Mouse (Mus musculus) heart, embryonic 14.5 days (tissue): Measurements from ENCODE around the gene 2900026A02Rik. TPM values are rescaled to one million over a fixed set of nuclear protein-coding genes. Genes with fewer than 3 reads are reported as not detected.
A peak's percentile ranks its signal among the peaks of the same experiment; 100 is the strongest.

ENCODE experiments used
- ATAC-seq: fragments of 200-750 bp; cut with Nextera tagmentation; 2 replicates; pipeline ENCODE4 v1.8.0; 2017; ENCODE audit warnings: low read depth, moderate TSS enrichment; ENCODE audit not compliant: insufficient number of reproducible peaks, insufficient read depth, low FRiP score
- H3K27ac ChIP-seq, 2 experiments: fragments of 200-500 bp in 1 of 2; fragments of 300-500 bp in 1 of 2; sonication (generic) in 1 of 2; replicated peaks in 1 of 2; 2 replicates each; pipeline ENCODE4 v1.5.1; 2012 to 2014; ENCODE audit warnings: low read depth in 2 of 2, low read length in 2 of 2, control low read depth in 1 of 2, mild to moderate bottlenecking in 1 of 2, mixed read lengths in 1 of 2; ENCODE audit not compliant: control insufficient read depth in 1 of 2, insufficient read depth in 1 of 2
- H3K27me3 ChIP-seq: fragments of 300-500 bp; sonication (generic); 2 replicates; pipeline ENCODE4 v1.6.1; 2014; ENCODE audit warnings: mild to moderate bottlenecking, low read length, control low read depth; ENCODE audit not compliant: control insufficient read depth, insufficient read depth
- H3K36me3 ChIP-seq: fragments of 300-500 bp; sonication (generic); 2 replicates; pipeline ENCODE4 v1.6.1; 2014; ENCODE audit warnings: mild to moderate bottlenecking, control low read depth, low read length, mixed read lengths; ENCODE audit not compliant: control insufficient read depth, insufficient read depth
- H3K4me1 ChIP-seq, 2 experiments: fragments of 200-500 bp in 1 of 2; fragments of 300-500 bp in 1 of 2; sonication (generic) in 1 of 2; 2 replicates each; pipeline ENCODE4 v1.6.1; 2012 to 2014; ENCODE audit warnings: low read length in 2 of 2, control low read depth in 1 of 2, mixed read lengths in 1 of 2; ENCODE audit not compliant: control insufficient read depth in 2 of 2, insufficient read depth in 2 of 2
- H3K4me2 ChIP-seq: fragments of 300-500 bp; sonication (generic); 2 replicates; pipeline ENCODE4 v1.6.1; 2014; ENCODE audit warnings: mild to moderate bottlenecking, low read length
- H3K4me3 ChIP-seq, 2 experiments: fragments of 200-500 bp in 1 of 2; fragments of 300-500 bp in 1 of 2; sonication (generic) in 1 of 2; 2 replicates each; pipeline ENCODE4 v1.5.1; 2012 to 2014; ENCODE audit warnings: low read length in 2 of 2, mild to moderate bottlenecking in 2 of 2, control low read depth in 1 of 2, low read depth in 1 of 2, moderate library complexity in 1 of 2; ENCODE audit not compliant: control insufficient read depth in 1 of 2, insufficient read depth in 1 of 2
- H3K9ac ChIP-seq: fragments of 300-500 bp; sonication (generic); 2 replicates; pipeline ENCODE4 v1.6.1; 2014; ENCODE audit warnings: mild to moderate bottlenecking, low read length
- H3K9me3 ChIP-seq: fragments of 300-500 bp; sonication (generic); 2 replicates; pipeline ENCODE4 v1.6.1; 2016; ENCODE audit warnings: low read length, control low read depth; ENCODE audit not compliant: control insufficient read depth
- WGBS: fragments of 180-500 bp; shearing (Covaris S2); extraction: QIAGEN DNeasy Blood & Tissue Kit; methylation state at CpG from one replicate; pipeline ENCODE4 v1.1.7; 2014; 5-methylcytosine and 5-hydroxymethylcytosine counted together
- polyA plus RNA-seq: library from polyadenylated mRNA; unstranded; fragments of >200 nt; fragmentation: Nextera tagmentation; extraction: Ambion mirVana; gene quantifications from 2 replicates; pipeline ENCODE4 v1.2.1, GENCODE M21; 2014

2900026A02Rik gene
- polyA plus RNA-seq, 1 experiment from 2014 or later = 10.3 TPM

DNA sequence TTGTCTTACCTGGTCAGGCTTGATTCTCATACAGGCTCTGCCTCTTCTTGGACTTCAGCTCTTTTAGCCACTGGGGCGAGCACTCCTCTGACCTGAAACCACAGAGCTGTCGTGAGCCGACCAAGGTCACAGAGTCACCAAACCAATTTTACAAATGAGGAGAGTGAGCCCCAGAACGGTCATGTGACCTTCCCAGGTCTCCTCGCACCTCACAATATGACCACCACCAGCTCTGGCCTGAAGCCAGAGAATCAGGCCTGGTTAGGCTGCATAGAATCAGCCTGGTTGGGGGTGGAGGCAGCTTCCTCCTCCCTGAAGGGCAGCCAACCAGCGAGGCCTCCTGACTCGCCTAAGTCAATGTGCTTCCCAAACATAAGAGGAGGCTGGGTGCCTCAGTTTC is 128.6 kb downstream of the 2900026A02Rik start:
- Histone ChIP-seq H3K4me1 (no peaks in the 10 kb centered on the region; a peak in 1 of 4 replicates), H3K4me3 (no peak overlapping the region), H3K27me3 (no peaks in the 10 kb centered on the region), H3K4me2 (no peak overlapping the region), H3K9me3 (no peaks in the 10 kb centered on the region), H3K36me3 (peaks cover 92% of the 10 kb centered on the region), H3K9ac (no peak overlapping the region), H3K27ac (no peak overlapping the region)
- no peak for ATAC-seq
- 61% methylated on average over 7 of the region's 7 CpGs for WGBS

DNA sequence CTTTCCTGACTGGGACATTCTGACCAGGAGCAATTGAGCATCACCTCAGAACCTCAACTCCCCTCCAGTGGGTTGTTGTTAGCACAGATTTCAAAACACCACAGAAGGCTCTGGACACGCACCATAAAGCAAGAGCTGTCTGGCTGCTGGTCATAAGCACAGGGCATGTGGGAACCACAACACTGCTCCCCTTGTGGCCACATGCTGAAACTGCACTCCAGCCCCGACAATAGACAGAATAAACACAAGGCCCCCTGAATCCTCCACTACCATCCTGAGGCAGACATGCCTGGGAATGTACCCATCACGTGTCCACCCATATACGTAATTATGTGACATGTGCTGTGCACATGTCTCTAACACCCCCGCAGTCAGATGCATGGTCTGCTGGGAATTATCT is 129.9 kb downstream of the 2900026A02Rik start:
- Histone ChIP-seq H3K36me3 (peaks cover 87% of the 10 kb centered on the region), H3K9ac (no peak overlapping the region), H3K9me3 (no peaks in the 10 kb centered on the region), H3K4me1 (no peaks in the 10 kb centered on the region; a peak in 1 of 4 replicates), H3K27ac (no peak overlapping the region), H3K27me3 (no peaks in the 10 kb centered on the region), H3K4me3 (no peak overlapping the region), H3K4me2 (no peak overlapping the region)
- 57% methylated on average over 5 of the region's 5 CpGs for WGBS
- no peak for ATAC-seq

DNA sequence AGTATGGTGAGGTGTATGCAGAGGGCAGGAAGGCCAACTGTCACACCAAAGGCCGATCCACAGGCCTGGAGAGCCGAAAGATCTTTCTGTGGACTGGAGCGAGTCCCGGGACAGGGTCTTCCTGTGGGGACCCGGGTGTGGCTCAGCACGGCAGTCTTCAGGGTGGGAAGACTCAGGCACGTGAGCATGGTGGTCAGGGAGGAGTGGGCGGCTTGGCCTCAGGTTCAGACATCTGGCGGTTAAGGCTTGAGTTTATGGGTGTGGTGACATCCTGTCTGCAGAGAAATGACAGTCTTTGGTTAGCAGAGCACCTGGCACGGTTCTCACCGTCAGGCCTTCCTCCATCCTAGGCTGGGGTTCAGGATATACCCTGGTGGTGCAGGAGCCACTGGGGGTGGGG is 130.3 kb downstream of the 2900026A02Rik start:
- Histone ChIP-seq H3K4me1 (no peaks in the 10 kb centered on the region; a peak in 1 of 4 replicates), H3K9me3 (no peaks in the 10 kb centered on the region), H3K4me3 (no peak overlapping the region), H3K4me2 (no peak overlapping the region), H3K27me3 (no peaks in the 10 kb centered on the region), H3K36me3 (peaks cover 83% of the 10 kb centered on the region), H3K9ac (no peak overlapping the region), H3K27ac (no peak overlapping the region)
- no peak for ATAC-seq
- 91% methylated on average over 11 of the region's 11 CpGs for WGBS

DNA sequence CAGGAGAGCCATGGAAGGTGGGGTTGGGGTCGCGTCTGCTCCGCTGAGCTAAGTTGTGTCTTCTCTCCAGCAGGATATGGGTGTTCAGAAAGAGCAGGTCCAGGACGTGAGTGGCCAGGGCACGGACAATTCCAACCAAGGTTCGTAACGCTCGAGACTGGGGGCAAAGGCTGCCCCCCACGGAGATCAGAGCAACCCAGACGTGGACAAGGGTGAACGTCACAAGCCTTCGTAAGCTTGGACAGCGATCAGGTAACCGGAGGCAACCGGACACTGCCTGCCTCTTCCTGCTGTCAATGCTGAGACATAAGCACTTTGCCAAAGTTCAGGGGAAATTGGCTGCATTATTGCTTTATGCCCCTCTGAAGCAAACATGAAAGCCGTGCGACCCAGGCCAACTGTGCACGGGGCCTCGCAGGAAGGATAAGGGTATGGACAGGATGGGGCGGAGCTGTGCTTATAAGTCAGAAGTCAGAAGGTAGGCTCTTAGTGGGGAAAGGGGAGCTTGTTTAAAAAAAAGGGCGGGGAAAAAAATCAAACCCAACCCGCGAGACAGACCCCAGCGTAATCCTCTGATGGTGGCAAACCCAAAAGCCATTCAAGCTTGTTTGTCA is 130.9 kb downstream of the 2900026A02Rik start:
- Histone ChIP-seq H3K4me2 (no peak overlapping the region), H3K4me1 (no peaks in the 10 kb centered on the region; a peak in 1 of 4 replicates), H3K4me3 (no peak overlapping the region), H3K36me3 (peaks cover 80% of the 10 kb centered on the region), H3K9ac (no peak overlapping the region), H3K9me3 (no peaks in the 10 kb centered on the region), H3K27ac (no peak overlapping the region), H3K27me3 (no peaks in the 10 kb centered on the region)
- ATAC-seq = no peak
- 91% methylated on average over 24 of the region's 24 CpGs for WGBS

DNA sequence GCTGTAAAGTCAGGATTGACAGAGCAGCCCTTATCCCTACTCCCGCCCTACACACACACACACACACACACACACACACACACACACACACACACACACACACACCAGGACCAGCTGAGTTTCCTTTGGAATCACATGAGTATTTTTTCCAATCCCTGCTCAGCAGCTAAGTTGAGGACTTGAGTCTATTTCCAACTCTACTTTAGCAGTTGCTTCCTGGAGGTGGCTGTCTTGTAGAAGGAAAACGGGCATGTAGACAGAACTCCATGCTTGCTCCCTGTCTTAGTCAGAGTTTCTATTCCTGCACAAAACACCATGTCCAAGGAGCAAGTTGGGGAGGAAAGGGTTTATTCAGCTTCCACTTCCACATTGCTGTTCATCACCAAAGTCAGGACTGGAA is 133.6 kb downstream of the 2900026A02Rik start:
- no peak for ATAC-seq
- H3K36me3 ChIP-seq = peaks cover 55% of the 10 kb centered on the region
- 80% methylated on average over 2 of the region's 2 CpGs for WGBS

DNA sequence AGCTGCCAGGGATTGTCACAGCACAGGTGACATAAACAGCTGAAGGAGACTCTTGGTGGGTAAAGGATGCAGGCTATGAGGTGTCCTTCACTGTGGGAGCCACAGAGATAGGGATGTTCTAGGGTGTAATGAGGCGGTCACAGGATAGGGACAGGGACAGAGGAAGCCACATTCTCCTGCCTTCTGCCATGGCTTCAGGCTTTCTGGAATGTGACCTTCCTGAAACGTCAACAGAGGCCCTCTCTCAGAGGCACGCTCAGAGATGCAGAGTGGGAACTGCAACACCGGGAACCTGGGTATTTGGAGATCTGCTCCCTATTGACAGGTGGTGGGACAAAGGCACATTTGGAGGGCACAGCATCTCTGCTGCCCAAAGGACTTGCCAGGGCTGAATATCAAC is 134.0 kb downstream of the 2900026A02Rik start:
- H3K4me3 ChIP-seq = no peak overlapping the region
- no peak overlapping the region for H3K9ac ChIP-seq
- 0 out of 2 replicates have a peak, but pooled peaks cover 2% of the 10 kb centered on the region for H3K9me3 ChIP-seq
- H3K4me2 ChIP-seq = no peak overlapping the region
- H3K4me1 ChIP-seq = peaks cover 10 to 11% of the 10 kb centered on the region in 2 experiments; a peak in 3 of 4 replicates
- H3K27ac ChIP-seq = 0 out of 4 replicates have a peak overlapping the region, but pooled peaks of 1 of the 2 experiments have one; percentile 19
- WGBS = 48% methylated on average over 4 of the region's 4 CpGs
- no peak for ATAC-seq
- no peaks in the 10 kb centered on the region for H3K27me3 ChIP-seq
- H3K36me3 ChIP-seq = peaks cover 50% of the 10 kb centered on the region

More for the DNA sequence above, 133.6 kb downstream of the 2900026A02Rik start:
- H3K4me2 ChIP-seq = no peak overlapping the region
- H3K9me3 ChIP-seq = 0 out of 2 replicates have a peak, but pooled peaks cover 2% of the 10 kb centered on the region
- H3K27me3 ChIP-seq = no peaks in the 10 kb centered on the region
- no peak overlapping the region for H3K4me3 ChIP-seq
- peaks cover 6 to 7% of the 10 kb centered on the region in 2 experiments; a peak in 3 of 4 replicates for H3K4me1 ChIP-seq
- H3K27ac ChIP-seq = no peak overlapping the region
- H3K9ac ChIP-seq = no peak overlapping the region

DNA sequence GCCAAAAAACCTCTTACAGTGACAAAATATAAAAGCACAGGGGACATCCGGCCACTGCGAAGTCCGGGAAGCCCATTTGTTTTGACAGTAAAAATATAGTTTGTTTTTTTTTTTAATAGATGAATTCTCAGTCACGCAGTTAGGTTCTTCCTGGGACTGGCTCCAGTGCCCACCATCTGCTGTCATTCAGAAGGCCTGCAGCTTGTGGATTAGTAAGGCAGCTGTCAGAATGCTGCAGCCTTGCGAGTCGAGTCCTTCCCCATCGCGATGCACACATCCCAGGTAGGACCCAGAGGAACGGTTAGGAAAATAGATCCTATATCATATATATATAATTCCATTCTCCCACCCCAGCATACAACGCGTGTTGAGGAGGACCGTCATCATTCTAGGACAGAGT is 134.6 kb downstream of the 2900026A02Rik start:
- Histone ChIP-seq H3K27ac (no peak overlapping the region), H3K9ac (no peak overlapping the region), H3K27me3 (no peaks in the 10 kb centered on the region), H3K4me3 (no peak overlapping the region), H3K36me3 (peaks cover 45% of the 10 kb centered on the region), H3K4me2 (no peak overlapping the region), H3K4me1 (peaks cover 10 to 11% of the 10 kb centered on the region in 2 experiments; a peak in 3 of 4 replicates), H3K9me3 (0 out of 2 replicates have a peak, but pooled peaks cover 2% of the 10 kb centered on the region)
- 85% methylated on average over 12 of the region's 12 CpGs for WGBS
- ATAC-seq = no peak
